Mouse (Mus musculus): Measurements from ENCODE around the gene Tmem161a.

DNA sequence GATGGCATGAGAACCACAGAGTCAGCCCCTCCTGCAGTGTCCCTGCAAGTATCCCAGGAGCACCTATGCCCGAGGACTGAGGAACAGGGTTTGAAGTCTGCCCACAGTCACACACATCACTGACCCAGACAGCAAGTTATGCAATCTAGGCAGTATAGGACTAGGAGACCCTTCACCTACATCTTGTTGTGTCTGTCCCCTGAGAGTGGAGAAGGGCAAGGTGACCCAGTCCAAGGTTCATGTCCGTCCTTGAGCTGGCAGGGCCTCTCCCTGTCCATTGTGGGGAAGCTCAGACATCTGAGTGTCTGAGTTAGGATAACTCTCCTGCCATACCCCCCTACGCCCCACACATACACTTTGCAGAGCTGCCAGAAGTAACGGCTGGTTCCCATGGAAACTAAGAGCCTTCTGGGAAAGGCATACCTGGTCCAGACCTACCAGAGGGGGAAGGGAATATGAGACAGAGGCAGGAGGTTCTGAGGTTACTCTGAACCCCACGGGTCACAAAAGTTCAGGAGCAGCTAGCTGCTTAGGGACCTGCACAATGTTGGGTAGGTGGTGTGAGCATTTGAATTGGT is 47.0 kb downstream of the Tmem161a start:
- TF ChIP-seq CTCF (IDR thresholded peaks at IDR 0.05) (no peak), EP300 (IDR thresholded peaks at IDR 0.05) (no peak)

All from lung, postnatal 0 days (tissue).